In genomic region chr11:119546496-119547182, GRCm38 (mm10) we compare ENCODE assay signal across 8 mouse cellular contexts. TPM values are rescaled to one million over a fixed set of nuclear protein-coding genes. Genes with fewer than 3 reads are reported as not detected.
DNase-seq lines count a peak whose midpoint lies in the region; ATAC-seq and TF ChIP-seq lines count a peak whose summit lies in the region.

No protein-coding gene starts in this region.

- TF ChIP-seq CTCF in kidney, postnatal 0 days (IDR thresholded peaks at IDR 0.05; ENCODE audit: low read depth), result no peak
- no peak for TF ChIP-seq CTCF in hindbrain, postnatal 0 days (IDR thresholded peaks at IDR 0.05; ENCODE audit: low read depth)

- H3K4me3 ChIP-seq in kidney, postnatal 0 days (replicated peaks; ENCODE audit: low read depth, low read length), result peak overlapping the region; percentile 54
- H3K4me3 ChIP-seq in forebrain, embryonic 15.5 days, result peak overlapping the region; percentile 54
- H3K4me3 ChIP-seq in hindbrain, postnatal 0 days (ENCODE audit: low read length), result peak overlapping the region; percentile 59
- H3K4me3 ChIP-seq in neural tube, embryonic 13.5 days, result peak overlapping the region; percentile 78

- peaks cover 28% of the 10 kb centered on the region for H3K4me1 ChIP-seq in kidney, postnatal 0 days (replicated peaks; ENCODE audit: insufficient read depth, low read length)
- peaks cover 72% of the 10 kb centered on the region for H3K4me1 ChIP-seq in forebrain, embryonic 15.5 days
- peaks cover 30% of the 10 kb centered on the region for H3K4me1 ChIP-seq in hindbrain, postnatal 0 days (ENCODE audit: insufficient read depth, low read length)
- peaks cover 93% of the 10 kb centered on the region for H3K4me1 ChIP-seq in neural tube, embryonic 13.5 days (replicated peaks)

- no peak for DNase-seq in kidney, postnatal 0 days (ENCODE audit: low spot score)
- no peak for DNase-seq in kidney, adult 9 months
- DNase-seq in adipocyte (ENCODE audit: low spot score), result peak; percentile 51
- no peak for DNase-seq in hindbrain, postnatal 0 days (ENCODE audit: low spot score)
- no peak for DNase-seq in urinary bladder, adult 2 months (ENCODE audit: low spot score)
- DNase-seq in ovary, postnatal 10 days (ENCODE audit: low spot score), result no peak

- peak overlapping the region; percentile 98 for H3K4me2 ChIP-seq in kidney, postnatal 0 days (ENCODE audit: low read length)
- peak overlapping the region; percentile 83 for H3K4me2 ChIP-seq in forebrain, embryonic 15.5 days (replicated peaks)
- H3K4me2 ChIP-seq in hindbrain, postnatal 0 days (ENCODE audit: low read depth, low read length), result peak overlapping the region; percentile 97
- H3K4me2 ChIP-seq in neural tube, embryonic 13.5 days, result peak overlapping the region; percentile 97

- no peak for ATAC-seq in kidney, postnatal 0 days (replicated peaks; ENCODE audit: low FRiP score, low read depth)
- no peak for ATAC-seq in forebrain, embryonic 15.5 days (replicated peaks)
- ATAC-seq in hindbrain, postnatal 0 days, result no peak
- ATAC-seq in neural tube, embryonic 13.5 days (ENCODE audit: low read depth), result no peak

- under 1% methylated on average over 46 of the region's 46 CpGs for WGBS in kidney, postnatal 0 days
- 1% methylated on average over 46 of the region's 46 CpGs for WGBS in forebrain, embryonic 15.5 days
- 2% methylated on average over 43 of the region's 46 CpGs for WGBS in hindbrain, postnatal 0 days
- WGBS in neural tube, embryonic 13.5 days, result under 1% methylated on average over 36 of the region's 46 CpGs

- no peak overlapping the region for H3K27ac ChIP-seq in kidney, postnatal 0 days
- no peak overlapping the region for H3K27ac ChIP-seq in forebrain, embryonic 15.5 days (replicated peaks)
- peak overlapping the region; percentile 64; the same call in 1 of the 2 replicates for H3K27ac ChIP-seq in hindbrain, postnatal 0 days
- H3K27ac ChIP-seq in neural tube, embryonic 13.5 days (replicated peaks), result peak overlapping the region; percentile 42; the same call in 1 of the 2 replicates

- peaks cover 57% of the 10 kb centered on the region for H3K27me3 ChIP-seq in kidney, postnatal 0 days (ENCODE audit: insufficient read depth, low read length)
- peaks cover 33% of the 10 kb centered on the region for H3K27me3 ChIP-seq in forebrain, embryonic 15.5 days
- H3K27me3 ChIP-seq in hindbrain, postnatal 0 days (ENCODE audit: insufficient read depth, low read length), result no peaks in the 10 kb centered on the region
- H3K27me3 ChIP-seq in neural tube, embryonic 13.5 days, result peaks cover 72% of the 10 kb centered on the region

- peak overlapping the region; percentile 51; the same call in 1 of the 2 replicates for H3K9ac ChIP-seq in kidney, postnatal 0 days (ENCODE audit: low read depth, low read length)
- H3K9ac ChIP-seq in forebrain, embryonic 15.5 days (replicated peaks), result peak overlapping the region; percentile 66
- peak overlapping the region; percentile 68 for H3K9ac ChIP-seq in hindbrain, postnatal 0 days (replicated peaks; ENCODE audit: low read length)
- H3K9ac ChIP-seq in neural tube, embryonic 13.5 days, result peak overlapping the region; percentile 88

- no peaks in the 10 kb centered on the region for H3K36me3 ChIP-seq in kidney, postnatal 0 days (ENCODE audit: insufficient read depth, low read length)
- no peaks in the 10 kb centered on the region for H3K36me3 ChIP-seq in forebrain, embryonic 15.5 days
- no peaks in the 10 kb centered on the region; the same call in 1 of the 2 replicates for H3K36me3 ChIP-seq in hindbrain, postnatal 0 days (ENCODE audit: insufficient read depth, low read length)
- H3K36me3 ChIP-seq in neural tube, embryonic 13.5 days, result 0 out of 2 replicates have a peak, but pooled peaks cover 3% of the 10 kb centered on the region

- H3K9me3 ChIP-seq in kidney, postnatal 0 days (replicated peaks; ENCODE audit: low read length), result no peaks in the 10 kb centered on the region
- no peaks in the 10 kb centered on the region for H3K9me3 ChIP-seq in forebrain, embryonic 15.5 days
- no peaks in the 10 kb centered on the region for H3K9me3 ChIP-seq in hindbrain, postnatal 0 days (ENCODE audit: low read length)
- no peaks in the 10 kb centered on the region for H3K9me3 ChIP-seq in neural tube, embryonic 13.5 days

RNA-seq across cellular contexts. Expression of gene Nptx1, which starts 0.9 kb away (rescaled TPM):
- 0.18 and 0.21 TPM in 2 replicates for polyA plus RNA-seq in kidney, postnatal 0 days (2015; fragmentation: Nextera tagmentation; extraction: Ambion mirVana)
- polyA plus RNA-seq in forebrain, embryonic 15.5 days (2015; fragmentation: Nextera tagmentation; extraction: Ambion mirVana), result 9.0 and 10.2 TPM in 2 replicates
- total RNA-seq in hindbrain, postnatal 0 days (2014; rRNA removed), result 27.0 and 29.0 TPM in 2 replicates
- 9.4 and 10.1 TPM in 2 replicates for polyA plus RNA-seq in hindbrain, postnatal 0 days (2015; fragmentation: Nextera tagmentation; extraction: Ambion mirVana)
- polyA plus RNA-seq in neural tube, embryonic 13.5 days (2015; fragmentation: Nextera tagmentation; extraction: Ambion mirVana), result 15.3 and 18.8 TPM in 2 replicates
- 1.8 and 2.3 TPM in 2 replicates for polyA plus RNA-seq in urinary bladder, adult 2 months (2012; rRNA removed)

RNA-seq across cellular contexts. Expression of gene Endov, which starts 55.5 kb away (rescaled TPM):
- polyA plus RNA-seq in kidney, postnatal 0 days (2015; fragmentation: Nextera tagmentation; extraction: Ambion mirVana), result 16.2 and 16.3 TPM in 2 replicates
- polyA plus RNA-seq in forebrain, embryonic 15.5 days (2015; fragmentation: Nextera tagmentation; extraction: Ambion mirVana), result 17.3 and 18.5 TPM in 2 replicates
- 39.9 and 50.5 TPM in 2 replicates for total RNA-seq in hindbrain, postnatal 0 days (2014; rRNA removed)
- polyA plus RNA-seq in hindbrain, postnatal 0 days (2015; fragmentation: Nextera tagmentation; extraction: Ambion mirVana), result 12.8 and 13.4 TPM in 2 replicates
- 15.6 and 17.3 TPM in 2 replicates for polyA plus RNA-seq in neural tube, embryonic 13.5 days (2015; fragmentation: Nextera tagmentation; extraction: Ambion mirVana)
- 15.7 and 17.7 TPM in 2 replicates for polyA plus RNA-seq in urinary bladder, adult 2 months (2012; rRNA removed)

RNA-seq across cellular contexts. Expression of gene Rptor, which starts 56.1 kb away (rescaled TPM):
- 6.8 and 7.1 TPM in 2 replicates for polyA plus RNA-seq in kidney, postnatal 0 days (2015; fragmentation: Nextera tagmentation; extraction: Ambion mirVana)
- 12.0 and 13.3 TPM in 2 replicates for polyA plus RNA-seq in forebrain, embryonic 15.5 days (2015; fragmentation: Nextera tagmentation; extraction: Ambion mirVana)
- total RNA-seq in hindbrain, postnatal 0 days (2014; rRNA removed), result 60.8 and 69.0 TPM in 2 replicates
- 8.6 and 8.7 TPM in 2 replicates for polyA plus RNA-seq in hindbrain, postnatal 0 days (2015; fragmentation: Nextera tagmentation; extraction: Ambion mirVana)
- polyA plus RNA-seq in neural tube, embryonic 13.5 days (2015; fragmentation: Nextera tagmentation; extraction: Ambion mirVana), result 9.6 and 11.1 TPM in 2 replicates
- 14.1 and 18.6 TPM in 2 replicates for polyA plus RNA-seq in urinary bladder, adult 2 months (2012; rRNA removed)

Comparison
In these comparisons a context has a peak if more than half of its experiments do, and no peak if none do; other contexts are left out.
1. H3K27ac ChIP-seq: peak in hindbrain, postnatal 0 days (single experiment) and neural tube, embryonic 13.5 days (single experiment); none in kidney, postnatal 0 days (single experiment) and forebrain, embryonic 15.5 days (single experiment).
2. Peak in every context shown above with its lines, with median percentiles within 50 percentile points of each other: H3K4me2 ChIP-seq, H3K4me3 ChIP-seq and H3K9ac ChIP-seq.